Mouse (Mus musculus) limb, embryonic 12.5 days (tissue): ENCODE results near the gene Nap1l1. TPM values are rescaled to one million over a fixed set of nuclear protein-coding genes. Genes with fewer than 3 reads are reported as not detected.

ENCODE experiments used
- ATAC-seq: fragments of 200-750 bp; cut with Nextera tagmentation; 2 replicates; pipeline ENCODE4 v1.8.0; 2017; ENCODE audit warnings: low read depth, moderate TSS enrichment; ENCODE audit not compliant: insufficient number of reproducible peaks, insufficient read depth, low FRiP score, low TSS enrichment
- H3K27ac ChIP-seq: fragments of 300-500 bp; sonication (generic); 2 replicates; pipeline ENCODE4 v1.5.1; 2016; ENCODE audit warnings: mild to moderate bottlenecking, moderate library complexity
- H3K27me3 ChIP-seq: fragments of 300-500 bp; sonication (generic); 2 replicates; pipeline ENCODE4 v1.6.1; 2016; ENCODE audit warnings: mild to moderate bottlenecking, moderate library complexity
- H3K36me3 ChIP-seq: fragments of 300-500 bp; sonication (generic); 2 replicates; pipeline ENCODE4 v1.6.1; 2016; ENCODE audit warnings: mild to moderate bottlenecking, moderate library complexity
- H3K4me1 ChIP-seq: fragments of 300-500 bp; sonication (generic); replicated peaks from 2 replicates; pipeline ENCODE4 v1.6.1; 2016
- H3K4me2 ChIP-seq: fragments of 300-500 bp; sonication (generic); 2 replicates; pipeline ENCODE4 v1.6.1; 2016; ENCODE audit warnings: mild to moderate bottlenecking, moderate library complexity
- H3K4me3 ChIP-seq: fragments of 300-500 bp; sonication (generic); replicated peaks from 2 replicates; pipeline ENCODE4 v1.5.1; 2016; ENCODE audit warnings: mild to moderate bottlenecking
- H3K9ac ChIP-seq: fragments of 300-500 bp; sonication (generic); replicated peaks from 2 replicates; pipeline ENCODE4 v1.6.1; 2016; ENCODE audit warnings: mild to moderate bottlenecking, moderate library complexity
- H3K9me3 ChIP-seq: fragments of 300-500 bp; sonication (generic); 2 replicates; pipeline ENCODE4 v1.6.1; 2016; ENCODE audit warnings: mild to moderate bottlenecking, moderate library complexity
- WGBS: fragments of 180-500 bp; shearing (Covaris S2); methylation state at CpG from one replicate; pipeline ENCODE4 v1.1.7; 2016; 5-methylcytosine and 5-hydroxymethylcytosine counted together
- polyA plus RNA-seq: library from polyadenylated mRNA; unstranded; fragments of >200 nt; fragmentation: Nextera tagmentation; extraction: Ambion mirVana; gene quantifications from 2 replicates; pipeline ENCODE4 v1.2.1, GENCODE M21; 2016

Gene Nap1l1
- polyA plus RNA-seq, 1 experiment from 2014 or later, result 314 TPM

DNA sequence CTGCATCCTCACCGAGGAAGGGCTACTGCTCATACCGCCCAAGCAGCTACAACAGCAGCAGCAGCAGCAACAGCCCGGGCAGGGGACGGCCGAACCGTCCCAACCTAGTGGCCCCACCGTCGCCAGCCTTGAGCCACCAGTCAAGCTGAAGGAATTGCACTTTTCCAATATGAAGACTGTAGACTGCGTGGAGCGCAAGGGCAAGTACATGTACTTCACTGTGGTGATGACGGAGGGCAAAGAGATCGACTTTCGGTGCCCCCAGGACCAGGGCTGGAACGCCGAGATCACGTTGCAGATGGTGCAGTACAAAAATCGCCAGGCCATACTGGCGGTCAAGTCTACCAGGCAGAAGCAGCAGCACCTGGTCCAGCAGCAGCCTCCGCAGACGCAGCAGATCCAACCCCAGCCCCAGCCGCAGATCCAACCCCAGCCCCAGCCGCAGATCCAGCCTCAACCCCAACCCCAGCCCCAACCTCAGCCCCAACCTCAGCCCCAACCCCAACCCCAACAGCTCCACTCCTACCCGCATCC, 34.0 kb downstream of the Nap1l1 start:
- peak overlapping the region; percentile 98 for H3K27ac ChIP-seq
- no peaks in the 10 kb centered on the region for H3K27me3 ChIP-seq
- ATAC-seq, result peak; percentile 27
- H3K9me3 ChIP-seq, result no peaks in the 10 kb centered on the region
- no peaks in the 10 kb centered on the region for H3K36me3 ChIP-seq
- peak overlapping the region; percentile 89 for H3K4me3 ChIP-seq
- peak overlapping the region; percentile 62 for H3K4me2 ChIP-seq
- peaks cover 56% of the 10 kb centered on the region for H3K4me1 ChIP-seq
- WGBS, result 0% methylated on average over 22 of the region's 23 CpGs
- H3K9ac ChIP-seq, result peak overlapping the region; percentile 96

DNA sequence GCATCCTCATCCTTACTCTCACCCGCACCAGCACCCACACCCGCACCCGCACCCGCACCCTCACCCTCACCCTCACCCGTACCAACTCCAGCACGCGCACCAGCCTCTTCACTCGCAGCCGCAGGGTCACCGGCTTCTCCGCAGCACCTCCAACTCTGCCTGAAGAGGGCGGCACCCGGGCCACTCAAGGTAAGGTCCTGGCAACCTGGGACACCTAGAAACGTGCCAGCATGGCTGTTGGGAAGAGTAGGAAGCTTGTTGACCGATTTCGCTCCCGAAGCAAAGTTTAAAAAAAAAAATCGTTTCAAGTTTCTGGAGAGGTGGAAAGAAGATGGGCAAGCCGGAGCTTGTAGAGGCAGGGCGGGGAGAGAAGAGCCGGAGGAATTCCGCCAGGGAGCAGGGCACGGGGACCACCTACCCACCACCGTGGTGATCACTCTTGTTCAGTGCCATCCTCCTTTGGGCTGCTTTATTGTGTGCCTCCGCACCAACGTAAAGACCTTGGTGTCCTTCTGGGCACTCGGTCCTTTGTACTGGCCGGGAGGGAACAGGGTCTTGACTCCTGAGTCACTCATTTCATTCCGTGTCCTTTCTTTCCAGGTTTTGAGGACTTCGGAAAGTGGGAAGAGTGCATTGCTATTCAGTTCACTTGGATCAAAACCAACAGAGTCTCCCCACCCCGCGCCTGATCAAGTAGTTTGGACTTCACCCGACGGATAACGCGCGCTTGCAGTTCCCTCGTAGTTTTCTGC, 34.6 kb downstream of the Nap1l1 start:
- Histone ChIP-seq H3K4me3 (peak overlapping the region; percentile 89), H3K9ac (peak overlapping the region; percentile 96), H3K4me1 (peaks cover 53% of the 10 kb centered on the region), H3K27me3 (no peaks in the 10 kb centered on the region), H3K36me3 (no peaks in the 10 kb centered on the region), H3K9me3 (no peaks in the 10 kb centered on the region), H3K4me2 (peak overlapping the region; percentile 62), H3K27ac (peak overlapping the region; percentile 98)
- peak; percentile 11; the same call in 1 of the 2 replicates for ATAC-seq
- WGBS, result under 1% methylated on average over 36 of the region's 38 CpGs

DNA sequence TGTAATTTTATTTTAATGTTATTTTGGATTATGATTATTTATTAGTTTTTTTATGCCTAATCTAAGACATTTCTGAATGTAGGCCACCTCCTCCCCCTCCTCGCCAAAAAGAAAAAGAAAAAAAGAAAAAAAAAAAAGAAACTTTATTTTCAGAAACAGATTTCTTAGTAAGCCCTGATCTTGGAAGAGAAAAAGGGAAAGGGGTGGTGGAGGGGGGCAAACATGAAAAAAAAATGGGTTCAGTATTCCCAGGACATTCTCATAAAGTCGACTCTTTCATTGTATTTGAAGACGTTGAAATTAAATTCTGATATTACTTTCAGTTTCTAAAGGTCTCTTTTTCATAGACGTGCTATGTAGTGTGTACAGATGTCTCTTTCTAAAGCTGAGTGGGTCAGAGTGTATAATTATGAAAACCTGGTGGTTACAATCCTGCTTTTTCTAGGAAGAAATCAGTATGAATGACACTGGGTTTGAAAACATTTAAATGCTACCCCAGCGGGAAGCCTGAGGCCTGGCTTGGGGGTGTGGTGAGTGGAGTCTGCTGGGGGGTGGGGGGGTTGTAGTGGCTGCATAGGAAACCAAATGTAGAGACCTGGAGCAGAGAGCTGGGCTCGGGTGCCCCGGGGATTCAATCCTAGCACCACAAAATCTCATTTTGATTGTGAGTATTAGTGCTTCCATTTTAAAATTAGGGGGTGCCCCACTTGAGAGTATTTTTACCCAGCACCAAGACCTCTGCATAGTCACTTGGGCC, 35.5 kb downstream of the Nap1l1 start:
- Histone ChIP-seq H3K36me3 (no peaks in the 10 kb centered on the region), H3K27ac (no peak overlapping the region; the same call in 1 of the 2 replicates), H3K4me1 (peaks cover 47% of the 10 kb centered on the region), H3K9me3 (no peaks in the 10 kb centered on the region), H3K4me2 (peak overlapping the region; percentile 62), H3K27me3 (no peaks in the 10 kb centered on the region), H3K4me3 (peak overlapping the region; percentile 89), H3K9ac (peak overlapping the region; percentile 96)
- WGBS, result 7% methylated on average over 7 of the region's 7 CpGs
- ATAC-seq, result no peak

DNA sequence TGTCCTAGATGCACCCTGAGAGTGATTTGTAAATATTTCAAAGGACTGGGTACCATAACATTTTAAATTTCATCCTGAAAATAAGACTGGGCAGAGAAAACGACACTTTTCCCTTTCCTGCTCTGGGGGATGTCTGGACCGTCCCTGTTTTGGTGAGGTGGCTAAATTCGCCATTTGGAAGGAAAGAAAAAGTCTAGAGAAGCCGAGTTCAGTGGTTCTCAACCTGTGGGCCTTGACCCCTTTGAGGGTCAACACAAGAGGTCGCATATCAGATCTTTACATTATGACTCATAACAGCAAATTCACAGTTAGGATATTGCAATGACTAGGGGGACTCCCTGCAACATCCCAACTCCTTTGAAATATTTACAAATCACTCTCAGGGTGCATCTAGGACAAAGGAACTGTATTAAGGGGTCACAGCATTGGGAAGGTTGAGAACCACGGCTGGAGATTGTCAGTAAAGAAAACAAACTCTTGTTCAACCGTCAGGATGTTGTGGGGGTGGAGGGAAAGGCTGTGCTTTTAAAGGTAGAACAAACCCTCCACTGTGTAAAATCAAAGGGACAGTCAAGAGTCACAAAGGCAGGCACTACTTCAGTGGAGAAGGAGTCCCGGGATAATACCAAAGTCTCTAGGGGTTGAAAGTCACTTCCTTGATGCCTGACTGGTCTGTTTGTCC, 36.2 kb downstream of the Nap1l1 start:
- no peak for ATAC-seq
- Histone ChIP-seq H3K36me3 (no peaks in the 10 kb centered on the region), H3K4me3 (peak overlapping the region; percentile 89), H3K4me2 (peak overlapping the region; percentile 62), H3K9me3 (no peaks in the 10 kb centered on the region), H3K9ac (peak overlapping the region; percentile 51), H3K27me3 (no peaks in the 10 kb centered on the region), H3K4me1 (peaks cover 40% of the 10 kb centered on the region), H3K27ac (peak overlapping the region; percentile 35; the same call in 1 of the 2 replicates)
- 34% methylated on average over 8 of the region's 8 CpGs for WGBS

DNA sequence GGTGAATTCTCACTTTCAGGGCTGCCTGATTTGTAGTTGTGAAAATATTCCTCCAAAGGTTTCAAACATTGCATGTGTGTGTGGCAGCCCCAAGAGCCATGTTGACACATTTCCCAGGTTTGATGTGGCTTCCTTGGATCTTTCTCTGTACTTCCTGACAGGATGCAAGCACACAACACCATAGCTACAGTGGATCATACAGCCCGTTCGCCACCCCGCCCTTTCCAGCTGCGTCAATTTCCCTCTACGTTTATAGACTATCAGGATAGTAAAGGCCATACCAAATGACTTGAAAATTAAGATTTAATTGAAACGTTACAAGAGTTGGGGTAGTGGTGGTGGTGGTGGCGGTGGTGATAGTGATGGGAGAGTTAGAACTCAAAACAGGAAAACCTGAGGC, 37.0 kb downstream of the Nap1l1 start:
- ATAC-seq, result no peak
- peak overlapping the region; percentile 89; the same call in 1 of the 2 replicates for H3K4me3 ChIP-seq
- no peak overlapping the region for H3K9ac ChIP-seq
- WGBS, result 54% methylated on average over 7 of the region's 7 CpGs
- H3K9me3 ChIP-seq, result no peaks in the 10 kb centered on the region
- H3K27me3 ChIP-seq, result no peaks in the 10 kb centered on the region
- no peak overlapping the region; the same call in 1 of the 2 replicates for H3K27ac ChIP-seq
- peaks cover 40% of the 10 kb centered on the region for H3K4me1 ChIP-seq
- H3K36me3 ChIP-seq, result no peaks in the 10 kb centered on the region
- peak overlapping the region; percentile 62 for H3K4me2 ChIP-seq

DNA sequence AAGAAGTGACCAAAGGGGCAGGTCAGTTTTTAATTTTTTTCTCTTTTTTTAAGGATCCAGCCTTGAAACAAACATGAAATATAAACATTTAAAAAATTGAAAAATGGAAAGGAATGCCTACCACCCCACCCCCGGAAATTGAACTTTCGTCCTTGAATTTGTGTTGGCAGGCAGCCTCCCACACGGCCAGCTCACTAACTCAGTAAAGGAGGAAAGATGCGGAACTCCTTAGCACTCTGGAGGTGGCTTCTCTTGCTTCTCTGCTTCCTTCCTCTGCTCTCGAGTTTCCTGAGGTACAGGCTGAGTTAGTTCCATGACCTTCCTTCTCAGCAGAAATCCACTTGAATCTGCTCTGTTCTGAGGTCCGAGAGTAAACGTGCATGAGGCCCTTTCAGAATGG, 37.8 kb downstream of the Nap1l1 start:
- Histone ChIP-seq H3K9ac (no peak overlapping the region), H3K4me3 (no peak overlapping the region), H3K27me3 (no peaks in the 10 kb centered on the region), H3K27ac (no peak overlapping the region), H3K36me3 (no peaks in the 10 kb centered on the region), H3K4me2 (no peak overlapping the region), H3K9me3 (no peaks in the 10 kb centered on the region), H3K4me1 (peaks cover 40% of the 10 kb centered on the region)
- 62% methylated on average over 7 of the region's 7 CpGs for WGBS
- no peak for ATAC-seq

DNA sequence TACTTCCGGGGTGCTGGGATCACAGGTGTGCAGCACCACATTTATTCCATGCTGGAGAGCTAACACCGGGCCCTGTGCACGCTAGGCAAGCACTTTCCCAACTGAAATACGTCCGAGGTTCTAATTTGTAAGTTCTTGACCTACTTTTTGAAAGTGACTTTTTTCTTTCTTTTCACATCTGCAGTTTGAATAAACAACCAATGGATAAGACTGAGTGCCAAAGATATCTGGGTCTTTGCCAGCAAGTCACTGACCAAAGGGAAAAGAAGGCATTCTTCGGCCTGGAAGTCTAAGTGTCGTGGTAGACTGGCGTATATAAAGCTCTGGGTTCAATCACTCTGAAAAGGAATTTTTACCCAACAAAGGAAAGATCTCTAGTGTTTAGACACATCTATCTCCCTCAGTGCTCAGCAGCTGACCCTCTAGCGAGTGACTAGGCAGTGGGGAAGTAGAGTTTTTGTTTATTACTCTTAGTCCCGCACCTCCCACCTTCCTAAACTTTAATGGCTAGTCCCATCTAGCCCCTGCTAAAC, 39.1 kb downstream of the Nap1l1 start:
- Histone ChIP-seq H3K4me2 (no peak overlapping the region), H3K9me3 (no peaks in the 10 kb centered on the region), H3K9ac (no peak overlapping the region), H3K4me1 (peaks cover 50% of the 10 kb centered on the region), H3K4me3 (no peak overlapping the region), H3K27ac (no peak overlapping the region), H3K36me3 (no peaks in the 10 kb centered on the region), H3K27me3 (no peaks in the 10 kb centered on the region)
- ATAC-seq, result no peak
- 84% methylated on average over 10 of the region's 10 CpGs for WGBS

DNA sequence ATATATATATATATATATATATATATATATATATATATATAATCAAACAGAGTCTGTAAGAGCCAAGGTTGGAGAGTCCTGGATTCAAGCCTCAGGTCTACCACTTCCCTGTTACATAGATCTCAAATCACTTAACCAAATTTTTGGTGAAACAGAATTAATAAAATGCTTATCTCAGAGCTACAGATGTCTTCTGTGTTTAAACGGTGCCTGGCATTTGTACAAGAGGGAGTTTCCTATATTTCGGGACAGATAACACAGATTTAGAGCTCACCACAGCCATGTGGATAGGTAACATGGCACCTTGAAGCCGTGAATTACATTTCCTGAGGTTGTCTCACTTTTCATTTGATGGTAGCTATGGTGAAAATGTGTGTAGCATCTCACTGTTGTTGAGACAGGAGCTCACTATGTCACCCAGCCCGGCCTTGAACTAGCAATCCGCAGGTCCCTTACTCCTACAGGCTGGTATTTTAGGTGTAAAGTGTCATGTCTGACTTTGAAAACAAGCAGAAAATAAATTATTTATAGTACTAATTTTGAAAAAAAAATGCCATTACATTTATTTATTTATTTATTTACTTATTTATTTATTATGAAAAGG, 41.4 kb downstream of the Nap1l1 start:
- Histone ChIP-seq H3K4me3 (no peak overlapping the region), H3K36me3 (no peaks in the 10 kb centered on the region), H3K9ac (no peak overlapping the region), H3K4me2 (no peak overlapping the region), H3K27me3 (no peaks in the 10 kb centered on the region), H3K4me1 (peaks cover 51% of the 10 kb centered on the region), H3K27ac (no peak overlapping the region), H3K9me3 (no peaks in the 10 kb centered on the region)
- ATAC-seq, result no peak
- 94% methylated on average over 5 of the region's 5 CpGs for WGBS

DNA sequence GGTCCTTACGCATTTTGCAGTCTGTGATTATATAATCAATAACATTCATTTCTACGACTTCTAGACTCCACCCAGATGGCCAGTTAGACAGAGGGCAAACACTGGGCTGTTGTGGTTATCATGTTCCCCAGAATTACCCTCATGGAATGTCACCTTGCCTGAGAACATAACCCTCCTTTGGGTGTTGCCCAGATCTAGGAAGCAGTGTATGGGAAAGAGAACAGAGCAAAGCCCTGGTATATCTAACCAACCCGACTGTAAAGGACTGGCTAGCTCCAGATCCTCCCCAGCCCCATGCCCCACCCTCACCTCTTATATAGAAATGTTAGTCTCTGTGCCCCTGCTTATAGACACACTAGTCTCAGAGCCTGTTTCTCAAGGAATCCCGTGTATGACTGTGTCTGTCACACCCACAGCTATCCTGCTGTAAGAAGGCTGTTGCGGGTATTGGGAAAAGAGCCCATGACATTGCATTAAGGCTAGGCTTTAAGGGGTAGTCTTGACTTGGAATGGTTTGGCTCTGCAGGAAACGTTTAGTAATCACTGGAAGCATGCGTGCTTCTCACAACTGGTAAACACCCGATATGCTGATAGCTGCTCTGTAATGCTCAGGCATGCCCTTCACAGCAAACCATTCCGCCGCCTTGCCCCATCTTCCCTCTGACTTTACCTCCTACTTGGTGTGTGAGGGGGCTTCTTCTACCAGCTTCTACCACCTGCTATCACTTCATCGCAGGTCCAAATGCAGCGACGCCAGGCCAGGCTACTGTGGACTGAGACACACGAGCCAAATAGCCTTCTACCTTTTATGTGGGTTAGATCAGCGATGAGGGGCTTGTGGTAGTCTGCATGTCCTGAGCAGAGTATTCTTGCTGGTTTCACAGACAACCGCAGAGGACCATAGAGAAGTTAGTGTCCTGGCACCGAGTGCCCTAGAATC, 42.3 kb downstream of the Nap1l1 start:
- no peak overlapping the region for H3K4me2 ChIP-seq
- H3K9me3 ChIP-seq, result no peaks in the 10 kb centered on the region
- ATAC-seq, result no peak
- peaks cover 51% of the 10 kb centered on the region for H3K4me1 ChIP-seq
- H3K36me3 ChIP-seq, result no peaks in the 10 kb centered on the region
- 79% methylated on average over 17 of the region's 17 CpGs for WGBS
- H3K27me3 ChIP-seq, result no peaks in the 10 kb centered on the region
- H3K4me3 ChIP-seq, result no peak overlapping the region
- H3K27ac ChIP-seq, result peak overlapping the region; percentile 83
- no peak overlapping the region for H3K9ac ChIP-seq

DNA sequence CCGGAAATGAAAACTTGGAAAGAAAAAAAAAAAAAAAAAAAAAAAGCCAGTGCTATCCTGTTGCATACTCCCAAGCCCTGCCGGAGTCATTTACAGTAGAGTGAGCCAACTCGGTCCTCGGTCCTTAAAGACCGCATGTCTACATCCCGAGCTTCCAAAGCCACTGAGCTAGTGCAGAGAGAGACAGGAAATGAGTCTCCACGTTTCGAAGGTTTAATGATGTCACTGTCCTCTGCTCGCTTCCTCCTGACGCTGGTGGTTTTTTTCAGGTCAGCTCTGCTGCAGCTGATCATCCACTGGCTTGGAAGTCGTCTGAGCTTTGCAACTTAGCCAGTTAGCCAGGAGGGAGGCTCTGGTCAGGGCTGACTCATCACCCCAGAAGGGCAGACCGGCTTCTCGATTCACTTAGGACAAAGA, 43.2 kb downstream of the Nap1l1 start:
- Histone ChIP-seq H3K36me3 (no peaks in the 10 kb centered on the region), H3K9ac (no peak overlapping the region), H3K4me1 (peaks cover 49% of the 10 kb centered on the region), H3K27ac (peak overlapping the region; percentile 83), H3K4me2 (no peak overlapping the region; the same call in 1 of the 2 replicates), H3K4me3 (no peak overlapping the region), H3K9me3 (no peaks in the 10 kb centered on the region), H3K27me3 (no peaks in the 10 kb centered on the region)
- ATAC-seq, result peak; percentile 39
- 40% methylated on average over 13 of the region's 13 CpGs for WGBS
